Mouse (Mus musculus): Measurements from ENCODE around the gene Gm3591.
"Not testable (repeated sequence)": the region's sequence is repeated elsewhere in the genome, so short reads cannot be mapped to it uniquely, and the experiment has no call there.

Gene Gm3591

GRCm38 (mm10) chr14:6412382-6412781, at the start of gene Gm3591:
Gene Gm3591, minus strand, starts transcription at chr14:6412482.
- DNase-seq (ENCODE audit: low spot score in 2 of 2): not testable (repeated sequence)

- not testable (repeated sequence) for DNase-seq (ENCODE audit: low spot score in 2 of 2)
These were observed 32.2 kb upstream of the Gm3591 start, which contains the start of gene Gm3594 for GRCm38 (mm10) chr14:6444511-6444910. Gene Gm3594, minus strand, starts transcription at chr14:6444611.

GRCm38 (mm10) chr14:6440774-6441173, 28.5 kb upstream of the Gm3591 start:
- DNase-seq (ENCODE audit: low spot score in 2 of 2): peak; percentile 16 to 52

- peak; percentile 19 to 62 for DNase-seq (ENCODE audit: low spot score in 2 of 2)
These were observed 27.9 kb upstream of the Gm3591 start for GRCm38 (mm10) chr14:6440206-6440605.

- peak; percentile 24 to 58 for DNase-seq (ENCODE audit: low spot score in 2 of 2)
These were observed 14.5 kb upstream of the Gm3591 start for GRCm38 (mm10) chr14:6426766-6427165.

GRCm38 (mm10) chr14:6426353-6426752, 14.1 kb upstream of the Gm3591 start:
- peak in 1 of 2 experiments; percentile 51 for DNase-seq (ENCODE audit: low spot score in 2 of 2)

- DNase-seq (ENCODE audit: low spot score in 2 of 2): not testable (repeated sequence)
These were observed 22.1 kb downstream of the Gm3591 start, which contains the start of gene Gm16440 for GRCm38 (mm10) chr14:6390219-6390618. Gene Gm16440, minus strand, starts transcription at chr14:6390319.

Measured in urinary bladder, postnatal 4 days (tissue).